Mouse (Mus musculus) activated CD4-positive, CD25-positive, alpha-beta regulatory T cell, adult 4 months (primary cell): Measurements from ENCODE around the gene S100a5. TPM values are rescaled to one million over a fixed set of nuclear protein-coding genes. Genes with fewer than 3 reads are reported as not detected.

Experiments used
- ATAC-seq: one replicate; pipeline ENCODE4 v1.8.0; 2017
- polyA plus RNA-seq, 2 experiments: library from polyadenylated mRNA; unstranded; fragments of 100-300 nt; shearing (Covaris generic); gene quantifications; one replicate each; pipeline ENCODE4 v1.2.1; 2017

S100a5 gene
- not detected for polyA plus RNA-seq

DNA sequence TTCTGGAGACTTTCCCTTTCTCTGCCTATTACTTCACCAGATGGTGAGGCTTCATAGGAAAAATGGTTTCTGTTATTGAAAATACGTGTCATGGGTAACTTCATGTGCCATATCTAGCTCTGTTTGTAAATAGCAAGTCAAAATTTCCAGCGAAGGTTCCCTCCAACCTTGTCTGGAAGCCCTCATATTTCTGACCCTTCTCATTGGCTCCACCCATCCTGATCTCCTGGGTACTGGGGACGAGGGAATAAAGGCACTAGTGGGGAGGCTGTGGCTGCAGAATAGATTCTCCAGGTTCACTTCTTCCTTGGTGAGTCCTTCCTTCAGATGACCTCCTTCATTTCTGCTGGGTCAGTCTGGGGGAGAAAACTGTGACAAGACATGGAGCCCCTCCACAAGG, at the start of gene S100a5:
TSS of gene S100a5 (plus strand) at position 301 of the 400 bp plus-strand sequence.
- ATAC-seq, result no peak

DNA sequence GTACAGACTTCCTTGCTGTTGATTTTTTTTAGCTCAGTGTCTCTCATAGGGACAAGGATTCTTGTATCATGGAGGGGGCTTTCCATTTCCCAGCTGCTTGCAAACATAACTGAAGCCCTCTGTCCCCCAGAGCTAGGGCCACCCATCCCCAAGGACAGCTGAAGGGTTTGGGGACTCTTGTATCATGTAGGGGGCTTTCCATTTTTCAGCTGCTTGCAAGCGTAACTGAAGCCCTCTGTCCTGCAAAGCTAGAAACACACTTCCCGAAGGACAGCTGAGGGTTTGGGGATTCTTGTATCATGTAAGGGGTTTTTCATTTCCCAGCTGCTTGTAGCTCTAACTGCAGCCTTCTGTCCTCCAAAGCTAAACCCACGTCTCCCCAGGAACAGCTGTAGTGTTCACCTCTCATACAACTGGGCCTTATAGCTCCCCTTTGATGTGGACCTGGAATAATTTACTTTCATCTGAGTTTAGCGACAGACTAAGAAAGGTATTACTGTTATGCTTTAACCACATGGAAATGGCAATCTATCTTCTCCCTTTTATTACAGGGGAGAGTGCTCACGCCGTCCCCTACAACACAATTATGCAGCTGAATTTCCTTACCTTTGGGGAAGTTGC, 48.2 kb upstream of the S100a5 start, which contains the start of gene S100a3:
TSS of gene S100a3 (plus strand) at position 571 of the 621 bp plus-strand sequence.
- ATAC-seq, result no peak

DNA sequence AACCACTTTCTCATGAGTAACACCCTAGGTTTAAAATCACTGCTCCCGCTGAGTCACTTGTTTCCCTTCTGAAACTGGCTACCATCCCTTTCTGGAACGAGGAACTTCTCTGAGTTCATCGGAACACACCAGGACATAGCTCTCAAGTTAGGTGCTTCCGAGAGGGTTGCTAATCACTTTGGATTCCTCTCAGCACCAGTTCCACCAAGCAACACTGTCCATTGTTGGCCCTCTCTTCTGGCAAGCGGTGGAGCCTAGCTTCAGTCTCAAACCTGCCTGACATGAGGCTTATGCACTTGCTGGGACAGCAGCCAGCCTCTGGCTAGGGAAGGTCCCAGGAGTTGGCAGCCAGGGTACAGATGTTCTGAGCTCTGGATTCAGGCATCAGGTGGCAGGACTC, 33.6 kb upstream of the S100a5 start:
- no peak for ATAC-seq

DNA sequence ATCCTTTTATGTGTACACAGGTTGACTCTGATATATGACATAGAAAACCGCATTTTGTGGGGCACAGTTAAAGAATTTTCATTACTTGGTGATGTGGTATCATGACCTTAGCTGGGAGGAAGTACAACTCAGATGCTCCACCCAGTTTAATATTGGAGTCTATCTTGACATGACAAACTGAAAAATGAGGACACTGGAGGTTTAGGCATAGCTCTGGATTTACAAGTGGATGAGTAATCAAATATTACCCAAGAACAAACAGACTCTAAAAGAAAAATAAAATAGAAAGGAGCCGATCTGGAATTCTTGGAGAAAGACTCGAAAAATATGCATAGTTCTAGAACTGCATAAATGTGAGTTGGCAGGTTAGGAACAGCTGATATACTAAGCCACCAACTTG, 33.0 kb upstream of the S100a5 start:
- no peak for ATAC-seq

DNA sequence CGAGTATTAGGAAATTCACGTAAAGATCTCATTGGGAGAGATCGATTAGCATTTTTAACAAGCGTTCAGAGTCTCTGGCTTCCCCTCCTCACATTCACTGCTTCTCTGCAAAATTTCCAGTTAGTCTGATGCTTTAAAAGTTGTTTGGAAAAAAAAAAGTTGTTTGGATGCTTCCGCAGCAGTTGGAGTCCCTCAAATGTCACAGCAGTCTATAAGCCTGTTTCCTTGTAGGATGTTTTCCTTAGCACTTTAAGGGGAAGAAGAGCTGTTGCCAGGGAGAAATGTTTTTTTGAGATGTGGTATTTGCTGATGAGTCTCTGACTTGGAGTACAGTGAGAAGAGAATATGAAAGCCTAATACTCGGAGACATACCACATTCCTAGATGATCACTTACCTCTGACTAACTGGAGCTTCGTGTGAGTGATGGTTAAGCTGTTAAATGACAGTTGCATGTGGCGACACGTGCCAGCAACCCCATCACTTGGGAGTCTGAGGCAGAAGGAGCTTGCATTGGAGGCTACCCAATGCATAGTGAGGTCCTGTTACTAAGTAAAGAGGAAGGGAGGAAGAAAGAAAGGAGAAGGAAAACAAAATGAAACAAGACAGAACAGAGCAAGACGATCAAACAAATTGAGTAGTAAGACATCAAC, 31.8 kb upstream of the S100a5 start:
- no peak for ATAC-seq

DNA sequence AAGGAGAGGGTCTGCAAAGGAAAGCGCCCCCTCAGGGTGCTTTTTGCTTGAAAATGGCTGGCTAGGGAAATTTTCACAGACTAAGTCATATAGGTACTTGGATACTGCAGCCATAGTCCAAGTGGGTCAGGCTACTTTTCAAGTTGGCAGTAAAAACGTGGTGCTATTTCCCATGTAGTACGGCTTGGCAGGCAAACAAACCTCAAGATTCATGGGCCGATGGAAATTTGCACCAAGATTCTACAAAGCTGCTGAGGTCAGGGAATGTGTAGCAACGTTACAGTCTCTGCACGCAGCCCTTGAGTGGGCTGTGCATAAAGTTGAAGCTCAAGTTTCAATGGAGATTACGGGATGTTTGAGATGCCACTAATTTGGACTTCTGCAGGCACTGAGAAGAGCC, 28.9 kb upstream of the S100a5 start:
- no peak for ATAC-seq

DNA sequence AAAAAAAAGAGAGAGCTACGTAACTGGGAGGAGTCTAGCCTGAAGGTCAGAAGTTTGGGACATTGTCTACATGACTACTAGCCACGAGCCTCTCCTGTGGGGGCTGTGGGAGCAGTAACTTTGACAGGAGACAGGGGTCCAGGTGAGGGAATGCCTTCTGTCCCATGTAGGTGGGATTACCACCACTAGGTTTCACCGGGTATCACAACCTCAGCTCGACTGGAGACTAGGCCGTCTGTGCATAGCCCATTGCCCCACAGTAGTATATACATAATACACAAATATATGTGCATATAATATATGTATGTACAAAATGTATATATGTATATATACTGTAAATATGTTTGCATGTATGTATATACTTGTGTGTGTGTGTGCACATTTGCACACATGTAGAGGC, 27.2 kb upstream of the S100a5 start:
- ATAC-seq, result no peak

DNA sequence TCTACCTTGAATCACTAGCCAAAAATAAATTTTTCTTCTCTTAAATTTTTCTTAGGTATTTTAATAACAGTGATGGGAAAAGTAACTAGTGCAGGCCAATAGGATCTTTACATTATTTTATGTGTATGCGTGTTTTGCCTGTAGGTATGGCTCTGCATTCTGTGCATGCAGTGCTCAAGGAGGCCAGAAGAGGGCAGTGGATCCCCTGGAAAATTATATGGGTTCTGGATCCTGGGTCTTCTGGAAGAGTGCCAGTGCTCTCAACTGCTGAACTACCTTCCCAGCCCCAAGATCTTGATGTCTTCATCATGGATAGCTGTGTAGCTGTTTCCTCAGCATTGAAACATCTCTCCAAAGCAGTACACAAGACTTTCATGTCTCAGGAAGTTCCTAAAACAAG, 26.2 kb upstream of the S100a5 start:
- ATAC-seq, result no peak

DNA sequence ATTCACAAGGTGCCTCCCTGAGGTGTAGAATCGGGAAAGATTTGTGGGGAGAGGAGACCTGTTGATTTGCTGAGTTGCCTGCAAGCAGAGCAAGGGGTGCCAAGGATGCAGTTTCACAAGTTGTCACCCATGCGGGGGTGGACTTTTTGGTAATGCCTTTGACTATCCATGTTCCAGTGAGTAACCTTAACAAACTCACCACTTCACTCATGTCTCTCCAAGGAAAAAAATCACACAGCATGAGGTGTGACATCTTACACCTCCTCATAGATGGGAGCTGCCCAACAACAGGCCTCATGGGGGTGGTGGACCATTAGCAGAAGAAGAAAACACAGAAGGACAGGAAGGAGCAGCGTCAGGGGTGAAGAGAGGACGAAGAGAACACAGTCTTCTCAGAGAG, 25.8 kb upstream of the S100a5 start:
- ATAC-seq, result no peak

DNA sequence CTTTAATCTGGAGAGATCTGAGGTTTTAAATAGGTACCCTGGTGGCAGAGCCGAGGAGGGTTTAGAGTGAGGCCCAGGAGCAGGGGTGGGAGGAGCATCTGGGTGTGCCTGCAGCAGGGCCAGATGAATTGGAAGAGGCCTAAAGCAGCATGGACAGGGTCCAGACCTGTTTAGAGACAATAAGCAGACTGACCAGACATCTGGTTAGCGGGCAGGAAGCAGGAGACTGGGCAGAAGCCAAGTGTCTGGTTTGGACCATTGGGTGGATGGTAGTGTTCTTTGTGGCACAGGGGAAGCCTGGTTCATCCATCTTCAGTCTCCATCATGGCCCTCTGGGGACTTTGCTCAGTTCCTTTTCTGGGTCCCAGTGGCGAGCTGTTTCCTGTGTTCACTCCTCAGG, 24.4 kb upstream of the S100a5 start:
- no peak for ATAC-seq

DNA sequence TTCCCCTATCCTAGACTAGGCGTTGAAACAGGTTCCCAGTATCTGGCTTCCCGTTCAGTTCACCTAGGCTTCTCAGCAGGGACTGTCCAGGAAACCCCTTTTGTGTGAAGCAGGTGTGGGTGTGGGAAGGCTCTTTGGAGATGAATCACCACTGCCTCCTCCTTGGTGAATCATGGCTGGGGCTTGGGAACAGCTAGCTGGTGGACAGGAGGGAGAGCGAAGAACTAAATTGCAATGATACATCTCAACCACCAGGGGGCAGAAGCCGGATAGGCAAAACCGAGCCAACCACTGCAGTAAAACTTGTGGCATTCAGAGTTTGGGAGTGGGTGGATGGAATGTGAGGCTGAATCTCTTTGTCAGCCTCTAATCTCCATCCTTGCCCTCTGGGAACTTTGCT, 22.7 kb upstream of the S100a5 start:
- ATAC-seq, result no peak

DNA sequence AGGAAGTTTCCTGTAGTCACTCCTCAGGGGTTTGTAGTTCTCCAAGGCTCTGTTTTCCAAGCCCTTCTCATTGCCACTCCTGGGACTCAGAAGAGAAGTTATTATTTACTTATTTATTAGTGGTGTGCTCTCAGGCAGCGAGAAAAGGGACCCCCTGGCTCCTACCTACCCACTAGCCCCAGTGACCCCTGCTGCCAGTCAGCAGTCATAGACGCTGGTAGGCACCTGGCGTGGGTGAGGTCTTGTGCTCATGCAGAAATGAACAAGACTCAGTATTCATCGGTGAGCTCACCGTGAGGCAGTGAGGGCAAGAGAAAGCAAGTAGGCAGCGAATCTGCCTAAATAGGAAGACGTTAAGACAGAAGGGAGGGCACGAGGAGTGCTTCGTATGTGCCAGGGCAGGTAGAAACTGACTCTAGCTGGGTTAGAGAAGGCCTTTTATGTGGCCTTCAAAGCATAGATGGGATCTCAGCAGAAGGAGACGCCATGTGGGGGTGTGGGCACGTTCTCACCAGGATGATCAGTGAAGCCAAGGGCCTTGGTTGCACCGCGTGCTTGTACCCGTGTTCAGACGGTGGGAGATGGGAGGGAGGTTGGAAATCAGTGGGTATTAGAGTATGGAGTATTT, 22.2 kb upstream of the S100a5 start:
- ATAC-seq, result no peak

DNA sequence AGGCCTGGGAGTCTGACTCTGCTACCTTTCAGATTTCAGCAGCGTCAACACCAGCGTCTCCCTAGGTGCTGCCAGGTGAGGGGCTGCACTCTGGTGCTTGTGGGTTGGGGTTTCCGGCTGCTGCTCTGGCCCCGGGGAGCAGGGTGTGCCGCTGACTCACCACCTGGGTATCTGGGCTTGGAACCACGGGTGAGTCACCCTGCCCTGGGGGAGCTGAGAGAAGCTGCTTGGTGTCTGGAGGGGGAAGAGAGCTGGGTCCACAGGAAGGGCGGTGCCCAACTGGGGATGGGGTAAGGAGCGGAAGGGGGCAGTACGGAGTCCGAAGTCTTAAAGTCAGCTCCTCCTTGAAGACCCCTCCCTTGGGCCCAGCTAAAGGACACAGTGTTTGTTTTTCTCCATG, 21.4 kb upstream of the S100a5 start:
- ATAC-seq, result peak; percentile 90

DNA sequence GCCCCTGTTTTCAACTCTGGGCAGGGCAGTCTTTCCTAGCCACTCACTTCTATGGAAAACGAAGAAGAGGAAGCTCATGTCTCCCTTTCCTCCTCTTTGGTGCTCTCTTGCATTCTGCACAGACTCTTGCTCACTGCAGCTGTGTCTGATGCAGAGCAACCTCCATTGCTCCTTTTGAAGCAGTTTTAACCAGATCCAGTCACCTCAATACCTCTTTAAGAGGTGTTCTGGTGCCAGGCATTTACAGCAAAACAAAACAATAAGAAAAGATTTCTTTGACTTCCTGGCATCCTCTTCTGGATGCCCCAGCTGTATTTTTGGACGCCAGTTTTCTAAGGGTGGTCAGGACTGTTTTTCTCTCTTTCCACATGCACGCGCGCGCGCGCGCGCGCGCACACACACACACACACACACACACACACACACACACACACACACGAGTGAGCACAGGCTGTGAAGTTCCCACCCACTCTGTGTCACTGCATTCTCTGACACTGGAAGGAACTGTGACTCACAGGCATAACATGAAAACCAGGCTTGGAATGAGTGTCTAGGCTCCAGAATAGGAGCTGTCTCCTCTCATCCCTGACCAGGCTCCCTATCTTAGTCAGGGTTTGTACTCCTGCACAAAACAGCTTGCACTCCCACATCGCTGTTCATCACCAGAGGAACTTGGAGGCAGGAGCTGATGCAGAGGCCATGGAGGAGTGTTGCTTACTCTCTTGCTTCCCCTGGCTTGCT, 20.8 kb upstream of the S100a5 start:
- ATAC-seq, result peak; percentile 9

DNA sequence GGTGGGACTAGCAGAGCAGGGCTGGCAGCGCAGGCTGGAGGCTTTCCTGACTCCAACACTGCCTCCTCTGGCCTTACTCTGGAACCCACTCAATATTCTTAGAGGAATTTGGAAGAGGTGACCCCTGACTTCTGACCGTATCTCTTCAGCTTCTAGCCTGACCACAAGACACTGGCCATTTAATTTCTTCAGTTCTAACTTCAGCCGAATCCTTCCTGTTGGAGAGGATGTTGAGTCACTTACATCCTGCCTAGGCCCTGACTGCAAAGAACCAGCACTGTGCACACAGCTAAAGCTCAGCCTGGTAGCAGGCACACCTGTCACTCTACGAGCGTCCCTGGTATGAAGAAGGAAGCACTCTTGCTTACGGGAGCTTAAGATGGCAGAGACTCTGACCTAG, 18.9 kb upstream of the S100a5 start:
- peak; percentile 51 for ATAC-seq

DNA sequence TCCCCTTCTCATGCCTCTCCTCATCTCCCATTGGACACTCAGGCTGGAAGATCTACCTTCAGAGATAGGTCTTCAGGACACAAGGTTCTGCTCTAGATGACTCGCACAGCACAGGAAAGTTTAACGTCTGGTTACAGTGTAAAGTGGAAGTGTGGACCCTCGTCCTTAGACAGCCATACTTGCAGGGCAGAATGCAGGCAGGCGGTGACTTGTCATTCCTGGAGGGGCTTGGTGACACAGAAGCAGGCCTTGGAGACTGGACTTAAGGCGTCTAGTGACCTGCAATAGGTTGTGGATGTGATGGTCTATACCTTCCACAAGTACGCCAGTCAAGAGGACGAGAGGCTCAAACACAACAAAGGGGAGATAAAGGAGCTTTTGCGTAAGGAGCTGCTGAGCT, 18.4 kb upstream of the S100a5 start, which contains the start of gene S100a2:
TSS of gene S100a2 (plus strand) at position 301 of the 400 bp plus-strand sequence.
- no peak for ATAC-seq

DNA sequence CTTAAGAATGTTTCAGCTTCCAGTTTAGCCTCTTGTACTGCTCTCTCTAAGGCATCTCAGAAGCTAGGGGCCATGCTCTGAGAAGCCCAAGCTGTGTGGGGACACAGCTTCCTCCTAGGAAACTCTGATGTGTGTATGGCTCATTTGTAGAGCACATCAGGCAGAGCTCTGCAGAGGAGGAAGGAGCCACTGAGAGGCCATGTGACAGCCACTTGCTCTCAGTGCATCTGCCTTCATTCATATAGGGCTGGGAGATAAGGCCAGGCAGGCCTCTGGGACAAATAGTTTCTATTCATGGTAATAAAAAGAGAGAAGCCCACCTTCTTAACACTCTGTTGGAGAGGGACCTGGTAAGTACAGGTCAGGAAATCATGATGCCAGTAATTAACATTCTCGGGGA, 13.9 kb upstream of the S100a5 start:
- no peak for ATAC-seq

DNA sequence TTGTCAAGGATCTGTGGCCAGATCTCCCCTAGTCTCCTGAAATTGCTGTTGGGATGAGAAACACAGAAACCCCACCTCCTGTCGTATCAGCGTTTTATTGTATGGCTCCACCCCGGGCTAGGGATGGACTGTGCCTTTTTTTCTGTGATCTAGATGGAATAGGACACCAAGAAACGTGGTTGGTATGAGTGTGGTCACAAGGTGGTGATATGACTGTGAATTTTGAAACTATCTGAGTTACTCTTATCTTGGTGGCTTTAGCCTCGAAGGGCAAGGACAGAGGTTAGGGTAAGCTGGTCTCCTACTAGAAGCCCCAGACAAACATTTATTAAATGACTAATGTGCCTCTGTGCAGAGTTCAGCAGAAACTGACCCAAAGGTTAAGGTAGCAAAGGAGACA, 12.8 kb upstream of the S100a5 start:
- ATAC-seq, result no peak

DNA sequence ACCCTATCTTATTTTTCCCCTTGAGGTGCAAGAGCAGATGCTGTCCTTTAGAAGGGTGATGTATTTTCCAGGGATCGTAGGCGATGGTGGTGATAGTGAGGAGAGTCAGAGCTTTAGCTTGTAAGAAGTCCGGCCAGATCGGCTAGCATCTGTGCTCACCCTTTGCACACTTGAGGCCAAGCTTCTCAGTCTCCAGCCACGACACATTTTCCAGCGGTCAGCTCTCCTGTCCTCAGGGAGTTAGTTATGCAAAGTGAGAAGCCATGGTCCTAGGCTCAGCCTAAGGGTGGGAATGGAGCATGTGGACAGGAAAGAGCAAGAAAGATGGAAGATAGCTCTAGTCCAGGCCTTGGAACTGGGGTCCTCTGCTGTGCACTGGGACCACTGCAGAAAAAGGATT, 11.5 kb upstream of the S100a5 start:
- ATAC-seq, result no peak

DNA sequence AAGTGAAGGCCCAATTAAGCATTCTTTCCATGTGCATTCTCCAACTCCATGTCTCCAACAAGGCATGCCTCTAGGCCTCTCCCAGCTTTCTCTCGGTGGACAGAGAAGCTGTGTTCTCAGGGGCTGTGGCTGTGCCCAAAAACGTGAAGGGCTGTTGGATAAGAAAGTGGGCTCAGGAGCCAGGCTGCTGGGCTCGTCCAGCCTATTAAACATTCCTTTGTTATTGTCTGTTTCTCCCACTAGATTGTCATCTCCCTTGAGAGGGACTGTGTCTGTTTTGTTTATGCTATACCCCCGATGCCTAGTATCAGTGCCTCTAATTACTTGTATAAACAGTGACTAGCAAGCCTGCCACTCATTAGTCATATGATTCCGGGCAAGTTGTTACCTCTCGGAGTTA, 10.6 kb upstream of the S100a5 start:
- ATAC-seq, result no peak

DNA sequence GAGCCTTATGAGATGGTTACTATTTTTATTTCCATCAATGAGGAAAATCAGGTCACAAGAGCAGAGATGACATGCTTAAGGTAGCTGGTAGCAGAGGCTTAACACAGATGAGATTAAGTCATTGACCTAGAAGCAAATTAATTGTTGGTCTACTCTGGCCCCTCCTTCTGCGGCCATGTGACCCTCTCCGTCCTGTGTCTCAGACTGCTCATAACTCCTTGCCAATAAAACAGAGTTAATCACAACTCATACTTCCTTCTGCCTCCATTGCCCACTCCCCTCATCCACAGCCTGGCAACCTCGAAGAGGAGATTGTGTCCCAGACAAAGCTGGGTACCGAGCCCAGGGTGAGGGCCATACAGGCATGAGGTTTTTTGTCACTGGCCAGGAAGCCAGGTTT, 10.1 kb upstream of the S100a5 start:
- no peak for ATAC-seq

DNA sequence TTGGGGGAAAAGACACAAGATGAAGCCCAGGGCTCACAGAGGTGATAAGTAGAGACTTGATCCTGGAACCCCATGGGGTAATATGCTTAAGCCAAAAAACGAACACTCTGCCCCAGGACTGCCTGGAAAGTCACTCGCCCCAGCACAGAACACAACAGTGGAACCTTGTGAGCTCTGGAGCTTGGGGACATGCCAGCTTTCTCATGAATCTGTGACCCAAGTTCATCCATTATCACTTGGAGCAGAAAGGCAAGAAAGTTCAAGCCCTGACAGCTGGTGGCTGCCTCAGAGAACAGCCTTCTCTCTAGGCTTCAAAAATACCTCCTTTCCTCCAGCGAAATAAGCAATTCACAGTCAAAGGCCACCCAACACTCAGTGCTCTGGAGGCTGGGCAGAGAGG, 8.9 kb upstream of the S100a5 start:
- ATAC-seq, result no peak

DNA sequence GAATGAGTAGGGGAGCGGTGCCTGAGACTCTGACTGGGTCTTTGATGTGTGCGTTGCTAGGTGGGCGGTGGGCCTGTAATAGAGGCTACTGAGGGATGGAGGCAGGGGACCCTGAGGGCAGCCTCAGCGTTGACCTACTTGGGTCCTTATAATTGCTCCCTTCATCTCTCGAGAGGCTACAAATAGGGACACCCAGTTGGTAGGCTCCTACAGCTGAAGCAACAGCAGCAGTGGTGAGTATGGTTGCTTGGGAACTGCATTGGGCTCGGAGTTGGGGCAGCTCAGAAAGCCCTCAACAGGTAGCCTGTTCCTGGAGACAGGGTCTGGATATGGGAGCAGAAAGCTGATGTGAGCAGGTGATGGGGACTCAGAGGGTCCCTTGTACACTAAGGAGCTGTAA, 8.3 kb upstream of the S100a5 start:
- no peak for ATAC-seq
